Mouse (Mus musculus) brain, embryonic 18.5 days (tissue): ENCODE measurements around the gene Oas1g.
"Not testable (repeated sequence)": the region's sequence is repeated elsewhere in the genome, so short reads cannot be mapped to it uniquely, and the experiment has no call there.

Experiments used
- DNase-seq: peaks from one replicate; pipeline ENCODE4 v3.0.0-alpha.2; 2012; ENCODE audit warnings: low read depth, low spot score

Gene Oas1g

GRCm38 (mm10) chr5:120890026-120890425 is 2.6 kb upstream of the Oas1g start:
- DNase-seq = no peak

GRCm38 (mm10) chr5:120888294-120888815 is 942 bp upstream of the Oas1g start:
- not testable (repeated sequence) for DNase-seq

- DNase-seq = no peak
Measured at GRCm38 (mm10) chr5:120887831-120888230, 418 bp upstream of the Oas1g start.

- not testable (repeated sequence) for DNase-seq
Measured at GRCm38 (mm10) chr5:120881681-120882080, 5.7 kb downstream of the Oas1g start.

- not testable (repeated sequence) for DNase-seq
Measured at GRCm38 (mm10) chr5:120878803-120879202, 8.6 kb downstream of the Oas1g start.

GRCm38 (mm10) chr5:120877407-120877806 is 10.0 kb downstream of the Oas1g start:
- DNase-seq = not testable (repeated sequence)

GRCm38 (mm10) chr5:120876839-120877238 is 10.6 kb downstream of the Oas1g start:
- not testable (repeated sequence) for DNase-seq

GRCm38 (mm10) chr5:120871469-120871868 is 15.9 kb downstream of the Oas1g start:
- DNase-seq = no peak

GRCm38 (mm10) chr5:120870782-120871181 is 16.6 kb downstream of the Oas1g start:
- DNase-seq = no peak

- DNase-seq = no peak
Measured at GRCm38 (mm10) chr5:120870081-120870480, 17.3 kb downstream of the Oas1g start.

- no peak for DNase-seq
Measured at GRCm38 (mm10) chr5:120869436-120870015, 17.9 kb downstream of the Oas1g start.

GRCm38 (mm10) chr5:120865336-120865860 is 22.0 kb downstream of the Oas1g start:
- DNase-seq = no peak

- DNase-seq = no peak
Measured at GRCm38 (mm10) chr5:120861121-120861520, 26.3 kb downstream of the Oas1g start, which contains the start of gene Oas1h. Oas1h (plus strand) TSS chr5:120861421.

GRCm38 (mm10) chr5:120859241-120859640 is 28.2 kb downstream of the Oas1g start:
- DNase-seq = no peak

- DNase-seq = no peak
Measured at GRCm38 (mm10) chr5:120849601-120850136, 37.7 kb downstream of the Oas1g start.

GRCm38 (mm10) chr5:120847067-120847466 is 40.3 kb downstream of the Oas1g start, which contains the start of gene Oas1f:
Oas1f (plus strand) TSS chr5:120847367.
- DNase-seq = no peak

GRCm38 (mm10) chr5:120844713-120845112 is 42.7 kb downstream of the Oas1g start:
- DNase-seq = peak; percentile 10

GRCm38 (mm10) chr5:120836731-120837585 is 50.5 kb downstream of the Oas1g start:
- no peak for DNase-seq

- DNase-seq = no peak
Measured at GRCm38 (mm10) chr5:120833335-120834280, 53.8 kb downstream of the Oas1g start.

- DNase-seq = no peak
Measured at GRCm38 (mm10) chr5:120831031-120831430, 56.4 kb downstream of the Oas1g start.
